Mouse (Mus musculus) cortical plate, adult 2 months (tissue): ENCODE data around the gene Ifnlr1. TPM values are rescaled to one million over a fixed set of nuclear protein-coding genes. Genes with fewer than 3 reads are reported as not detected.

Source experiments
- H3K27ac ChIP-seq: fragments of 200-500 bp; 2 replicates; pipeline ENCODE4 v1.5.1; 2012; ENCODE audit warnings: low read length, control low read depth, inconsistent platforms; ENCODE audit not compliant: insufficient read depth
- H3K4me1 ChIP-seq: fragments of 200-500 bp; 2 replicates; pipeline ENCODE4 v1.6.1; 2011; ENCODE audit warnings: low read length; ENCODE audit not compliant: control insufficient read depth, insufficient read depth
- H3K4me3 ChIP-seq: fragments of 200-500 bp; 2 replicates; pipeline ENCODE4 v1.5.1; 2011; ENCODE audit warnings: mild to moderate bottlenecking, low read length, control low read depth; ENCODE audit not compliant: insufficient read depth
- CTCF ChIP-seq: fragments of 200-500 bp; IDR thresholded peaks from 2 replicates; pipeline ENCODE4 v1.5.1; 2011; ENCODE audit warnings: mild to moderate bottlenecking, control low read depth, low read length; ENCODE audit not compliant: insufficient read depth; ENCODE audit errors: extremely low read depth
- POLR2A ChIP-seq: fragments of 200-500 bp; IDR thresholded peaks from 2 replicates; pipeline ENCODE4 v1.6.1; 2011; ENCODE audit warnings: mild to moderate bottlenecking, low read length, control low read depth; ENCODE audit not compliant: insufficient read depth; ENCODE audit errors: extremely low read depth
- polyA plus RNA-seq: library from polyadenylated mRNA; depleted of rRNA; stranded (reverse); fragments of >200 nt; gene quantifications from 2 replicates; pipeline ENCODE4 v1.2.3, GENCODE M21; 2012

The Ifnlr1 gene
- polyA plus RNA-seq, 1 experiment = 0.15 TPM

- Histone ChIP-seq H3K27ac (no peak overlapping the region), H3K4me1 (no peaks in the 10 kb centered on the region), H3K4me3 (no peak overlapping the region)
- TF ChIP-seq POLR2A = no peak
- TF ChIP-seq CTCF = no peak
Measured at GRCm38 (mm10) chr4:135661082-135661809, 24.8 kb upstream of the Ifnlr1 start.

DNA sequence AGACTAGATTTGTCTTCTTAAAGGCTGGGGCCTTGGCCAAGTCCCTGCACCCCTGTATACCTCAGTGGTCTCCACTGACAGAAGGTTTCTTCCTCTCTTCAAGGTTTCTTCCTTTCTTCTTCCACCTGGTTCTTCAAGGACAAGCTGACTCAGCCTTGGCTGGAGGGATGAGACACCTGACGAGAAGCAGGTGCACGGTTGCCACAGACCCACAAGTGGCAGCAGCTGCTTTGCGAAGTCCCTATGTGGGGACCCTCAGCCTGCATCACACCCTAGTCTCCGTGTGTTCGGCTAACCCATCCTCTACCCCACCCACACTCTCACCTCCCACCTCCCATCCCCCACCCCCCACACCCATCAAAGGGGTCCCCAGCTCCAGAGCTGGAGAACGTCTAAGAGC is 24.1 kb upstream of the Ifnlr1 start:
- TF ChIP-seq POLR2A (no peak), CTCF (no peak)
- H3K4me1 ChIP-seq = no peaks in the 10 kb centered on the region
- no peak overlapping the region for H3K4me3 ChIP-seq
- no peak overlapping the region for H3K27ac ChIP-seq

DNA sequence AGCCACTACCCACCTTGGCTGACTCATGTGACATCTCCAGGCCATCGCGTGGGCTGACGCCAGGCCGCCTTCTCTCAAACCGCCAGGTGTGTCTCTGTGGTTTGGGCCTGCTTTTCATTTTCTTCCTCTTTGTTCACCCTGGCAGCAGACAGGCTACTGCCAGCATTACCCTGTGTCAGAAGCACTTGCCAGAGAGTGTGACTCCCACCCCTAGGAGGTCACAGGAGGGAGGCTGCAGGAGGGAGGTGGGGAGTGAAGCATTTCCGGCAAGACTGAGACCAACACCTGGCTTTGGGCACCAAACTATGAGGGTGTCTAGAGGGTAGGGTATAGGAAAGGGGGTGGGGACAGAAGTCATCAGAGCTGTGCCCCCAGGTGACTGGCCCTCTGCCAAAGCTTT is 21.4 kb upstream of the Ifnlr1 start:
- no peak for TF ChIP-seq POLR2A
- no peak for TF ChIP-seq CTCF
- Histone ChIP-seq H3K27ac (no peak overlapping the region), H3K4me1 (no peaks in the 10 kb centered on the region), H3K4me3 (no peak overlapping the region)

DNA sequence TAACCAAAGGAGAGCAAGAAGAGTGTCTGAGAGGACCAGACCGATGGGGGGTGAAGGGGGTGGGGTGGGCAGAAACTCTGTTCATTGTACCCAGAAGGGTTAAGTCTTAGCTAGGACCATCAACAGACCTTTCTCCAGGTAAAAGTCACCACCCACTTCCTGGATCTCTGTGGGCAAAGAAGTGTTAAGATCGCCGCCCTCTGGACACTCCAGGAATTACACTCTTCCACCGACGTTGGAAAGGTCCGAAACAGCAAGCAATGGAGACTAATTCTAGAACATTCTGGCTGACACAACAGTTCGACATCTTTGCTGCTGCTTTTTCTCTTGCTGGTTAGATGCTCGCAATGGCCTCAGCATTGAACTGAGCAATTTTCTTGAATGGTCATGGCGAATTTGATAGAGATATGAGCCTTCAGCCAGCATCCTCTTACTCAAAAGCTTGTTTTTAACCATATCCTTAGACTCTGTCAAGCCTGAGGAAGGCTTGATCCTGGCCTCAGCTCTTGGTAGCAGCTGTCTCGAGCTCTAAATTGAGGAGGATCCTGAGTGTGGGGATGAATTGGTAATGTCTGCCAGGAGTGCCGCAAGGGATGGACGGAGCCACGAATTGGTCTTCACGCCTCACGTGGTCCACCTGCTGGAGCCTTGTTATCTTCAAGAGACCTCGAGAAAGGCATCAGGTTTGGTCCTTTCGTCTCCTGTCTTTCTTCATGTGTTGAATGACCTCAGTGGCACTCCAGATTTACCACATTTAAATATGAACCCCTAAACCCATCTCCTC is 19.7 kb upstream of the Ifnlr1 start:
- Histone ChIP-seq H3K4me1 (no peaks in the 10 kb centered on the region), H3K4me3 (no peak overlapping the region), H3K27ac (no peak overlapping the region)
- TF ChIP-seq CTCF (peak; percentile 49; the same call in 1 of the 2 replicates), POLR2A (no peak)

GRCm38 (mm10) chr4:135667266-135667844 is 18.7 kb upstream of the Ifnlr1 start:
- Histone ChIP-seq H3K27ac (no peak overlapping the region), H3K4me3 (no peak overlapping the region), H3K4me1 (no peaks in the 10 kb centered on the region)
- TF ChIP-seq CTCF (peak; percentile 61), POLR2A (no peak)

DNA sequence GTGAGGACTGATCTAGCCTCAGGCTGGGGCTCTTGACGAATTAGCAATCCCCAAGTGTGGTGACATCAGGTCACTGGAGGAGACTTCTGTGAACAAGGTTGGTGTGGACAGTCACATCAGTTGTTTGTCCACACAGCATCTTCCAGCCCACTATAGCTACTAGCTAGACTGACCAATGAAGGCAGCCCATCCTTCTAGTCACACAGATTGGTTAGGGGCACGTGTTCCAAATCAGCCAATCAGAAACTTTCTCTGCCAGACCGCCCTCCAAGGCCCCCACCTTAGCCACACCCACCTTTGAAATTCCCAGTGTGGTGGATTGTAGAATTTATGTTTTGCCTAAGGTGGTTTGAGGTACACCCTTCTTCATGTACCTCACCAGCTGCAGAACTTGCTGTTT is 12.6 kb upstream of the Ifnlr1 start:
- TF ChIP-seq POLR2A = no peak
- TF ChIP-seq CTCF = no peak
- no peak overlapping the region for H3K27ac ChIP-seq
- no peak overlapping the region for H3K4me3 ChIP-seq
- no peaks in the 10 kb centered on the region for H3K4me1 ChIP-seq

GRCm38 (mm10) chr4:135674993-135675392 is 11.1 kb upstream of the Ifnlr1 start:
- Histone ChIP-seq H3K4me1 (no peaks in the 10 kb centered on the region), H3K4me3 (no peak overlapping the region), H3K27ac (no peak overlapping the region)
- TF ChIP-seq POLR2A = no peak
- no peak for TF ChIP-seq CTCF

DNA sequence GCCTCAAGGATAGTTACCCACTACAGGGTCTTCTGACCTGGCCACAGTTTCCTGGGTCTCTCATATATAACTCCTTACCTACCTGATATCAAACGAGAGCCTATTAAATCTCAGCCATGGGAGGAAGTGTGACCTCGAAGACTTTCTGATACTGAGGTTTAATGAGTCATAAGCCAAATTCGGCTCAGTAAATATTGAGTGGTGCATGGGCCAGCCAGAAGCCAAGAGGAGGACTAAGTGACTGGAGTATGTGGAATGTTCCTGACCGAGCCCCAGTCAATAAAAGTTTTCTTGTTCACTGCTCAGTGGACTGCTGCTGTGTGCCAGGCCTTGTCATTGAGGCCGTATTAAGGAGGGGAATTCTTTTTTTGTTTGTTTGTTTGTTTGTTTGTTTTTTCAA is 9.6 kb upstream of the Ifnlr1 start:
- TF ChIP-seq POLR2A = no peak
- Histone ChIP-seq H3K27ac (no peak overlapping the region), H3K4me3 (no peak overlapping the region), H3K4me1 (no peaks in the 10 kb centered on the region)

DNA sequence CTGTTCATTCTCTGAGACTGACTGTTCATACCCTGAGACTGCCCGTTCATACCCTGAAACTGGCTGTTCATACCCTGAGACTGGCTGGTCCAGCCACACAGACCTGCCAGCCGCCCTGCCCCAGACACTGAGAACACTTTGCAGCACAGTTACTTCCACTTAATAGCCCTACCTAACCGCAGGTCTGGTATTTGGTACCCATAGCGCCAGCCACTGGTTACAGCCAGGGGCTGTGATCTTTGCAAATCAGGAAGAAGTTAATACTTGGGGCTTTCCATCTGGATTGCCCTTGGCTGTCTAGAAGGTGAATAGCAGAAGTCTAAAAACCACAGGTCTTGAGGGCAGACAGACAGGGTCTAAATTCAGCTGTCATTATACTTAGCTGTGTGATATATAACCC is 6.8 kb upstream of the Ifnlr1 start:
- H3K27ac ChIP-seq = no peak overlapping the region
- no peak overlapping the region for H3K4me3 ChIP-seq
- H3K4me1 ChIP-seq = no peaks in the 10 kb centered on the region
- TF ChIP-seq POLR2A (no peak), CTCF (no peak)

- TF ChIP-seq POLR2A (no peak), CTCF (no peak)
Measured at GRCm38 (mm10) chr4:135681789-135682188, 4.3 kb upstream of the Ifnlr1 start.

More at GRCm38 (mm10) chr4:135681789-135682188, 4.3 kb upstream of the Ifnlr1 start:
- no peak overlapping the region for H3K27ac ChIP-seq
- no peaks in the 10 kb centered on the region for H3K4me1 ChIP-seq
- no peak overlapping the region for H3K4me3 ChIP-seq
